Mouse (Mus musculus) spleen, adult 2 months (tissue): Measurements from ENCODE around the gene Nol10. TPM values are rescaled to one million over a fixed set of nuclear protein-coding genes. Genes with fewer than 3 reads are reported as not detected.
"Not testable (repeated sequence)": the region's sequence is repeated elsewhere in the genome, so short reads cannot be mapped to it uniquely, and the experiment has no call there.

Source experiments
- DNase-seq, 2 experiments: peaks; one replicate each; pipeline versions ENCODE4 v3.0.0 to v3.0.0-alpha.2; 2012 to 2021; ENCODE audit warnings: low spot score in 2 of 2, low read depth in 1 of 2
- H3K27ac ChIP-seq: fragments of 200-500 bp; 2 replicates; pipeline ENCODE4 v1.5.1; 2012; ENCODE audit warnings: low read length, inconsistent platforms; ENCODE audit not compliant: insufficient read depth
- H3K27me3 ChIP-seq: fragments of 200-500 bp; 2 replicates; pipeline ENCODE4 v1.6.1; 2012; ENCODE audit warnings: mild to moderate bottlenecking, moderate library complexity, low read length, inconsistent platforms; ENCODE audit not compliant: control insufficient read depth, insufficient read depth
- H3K36me3 ChIP-seq: fragments of 200-500 bp; 2 replicates; pipeline ENCODE4 v1.6.1; 2012; ENCODE audit warnings: mild to moderate bottlenecking, low read length, inconsistent platforms; ENCODE audit not compliant: control insufficient read depth, insufficient read depth
- H3K4me1 ChIP-seq: fragments of 200-500 bp; 2 replicates; pipeline ENCODE4 v1.6.1; 2011; ENCODE audit warnings: inconsistent platforms; ENCODE audit not compliant: control insufficient read depth, insufficient read depth, insufficient read length
- H3K4me3 ChIP-seq: fragments of 200-500 bp; 2 replicates; pipeline ENCODE4 v1.5.1; 2011; ENCODE audit warnings: mild to moderate bottlenecking, inconsistent platforms; ENCODE audit not compliant: insufficient read depth, insufficient read length; ENCODE audit errors: extremely low read depth
- CTCF ChIP-seq: fragments of 200-500 bp; IDR thresholded peaks from 2 replicates; pipeline ENCODE4 v1.5.1; 2011; ENCODE audit warnings: mild to moderate bottlenecking, inconsistent platforms; ENCODE audit not compliant: insufficient read depth, insufficient read length, insufficient replicate concordance; ENCODE audit errors: extremely low read depth
- POLR2A ChIP-seq: fragments of 200-500 bp; IDR thresholded peaks from 2 replicates; pipeline ENCODE4 v1.6.1; 2011; ENCODE audit warnings: low read depth, low read length, inconsistent platforms
- WGBS: fragments of 180-500 bp; shearing (Covaris S2); methylation state at CpG from one replicate; pipeline ENCODE4 v1.1.7; 2018; 5-methylcytosine and 5-hydroxymethylcytosine counted together
- polyA plus RNA-seq: library from polyadenylated mRNA; depleted of rRNA; stranded (reverse); fragments of >200 nt; gene quantifications from 2 replicates; pipeline ENCODE4 v1.2.3, GENCODE M21; 2012

Gene Nol10
- polyA plus RNA-seq, 1 experiment = 3.2 TPM

DNA sequence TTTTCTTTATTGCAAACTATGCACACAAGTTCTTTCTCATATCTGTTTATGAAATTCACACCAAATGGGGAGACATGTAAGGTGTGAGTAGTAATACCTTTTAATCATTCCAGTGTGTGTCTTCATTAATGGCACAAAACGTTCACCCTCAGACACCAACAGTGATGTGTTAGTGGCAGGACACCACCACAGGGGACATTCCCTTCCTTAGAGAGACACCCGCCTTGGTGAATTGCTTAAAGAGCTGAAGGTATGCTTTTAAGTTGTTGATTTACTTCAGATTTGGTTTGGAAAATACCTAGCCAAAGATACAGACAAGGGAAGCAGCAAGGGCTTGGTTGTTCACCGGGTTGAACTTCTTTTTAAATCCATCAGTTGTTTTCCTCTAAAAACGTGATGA, 102.7 kb downstream of the Nol10 start:
- DNase-seq = no peak
- Histone ChIP-seq H3K27ac (no peak overlapping the region), H3K4me3 (no peak overlapping the region), H3K4me1 (peaks cover 2% of the 10 kb centered on the region; the same call in 1 of the 2 replicates), H3K36me3 (no peaks in the 10 kb centered on the region), H3K27me3 (no peaks in the 10 kb centered on the region)
- TF ChIP-seq POLR2A (no peak), CTCF (no peak)
- WGBS = 82% methylated on average over 4 of the region's 4 CpGs

DNA sequence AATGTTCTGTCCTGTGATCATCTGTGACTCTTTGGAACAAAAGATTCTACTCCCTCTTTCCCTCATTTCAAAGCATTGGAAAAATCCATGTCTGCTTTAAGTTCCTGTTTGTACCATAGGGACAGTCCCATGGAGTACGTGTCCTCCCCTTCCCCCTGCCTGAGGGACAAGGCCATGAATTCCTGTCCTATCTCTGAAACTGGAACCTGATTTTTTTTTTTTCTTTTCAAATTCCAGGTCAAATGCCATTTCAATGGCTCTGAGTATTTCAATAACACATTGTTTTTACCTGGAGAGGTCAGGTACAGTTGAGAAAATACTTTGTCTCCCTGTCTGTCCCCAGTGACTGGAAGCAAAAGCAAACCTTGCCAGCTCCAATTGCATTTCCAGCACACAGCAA, 104.0 kb downstream of the Nol10 start:
- Histone ChIP-seq H3K4me1 (peaks cover 2% of the 10 kb centered on the region; the same call in 1 of the 2 replicates), H3K27me3 (no peaks in the 10 kb centered on the region), H3K27ac (no peak overlapping the region), H3K4me3 (no peak overlapping the region), H3K36me3 (no peaks in the 10 kb centered on the region)
- no peak for TF ChIP-seq CTCF
- TF ChIP-seq POLR2A = no peak
- WGBS = 91% methylated on average over 1 of the region's 1 CpGs
- no peak for DNase-seq

DNA sequence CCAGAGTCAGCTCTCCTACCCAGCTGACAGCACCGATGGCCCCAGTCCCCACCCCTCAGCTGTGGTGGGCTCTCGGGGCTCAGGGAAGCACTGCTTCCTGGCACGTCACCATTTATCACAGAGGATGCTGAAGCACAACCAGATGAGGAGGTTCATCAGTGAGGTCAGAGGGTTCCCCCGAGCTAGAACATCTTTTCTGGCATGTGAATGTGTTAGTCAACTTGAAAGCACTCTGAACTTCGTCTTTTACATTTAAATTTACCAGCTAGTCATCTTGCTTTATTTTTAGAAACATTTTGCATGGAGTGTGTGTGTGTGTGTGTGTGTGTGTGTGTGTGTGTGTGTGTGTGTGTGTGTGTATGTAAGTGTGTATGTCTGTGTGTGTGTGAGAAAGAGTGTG, 105.7 kb downstream of the Nol10 start:
- TF ChIP-seq CTCF = no peak
- TF ChIP-seq POLR2A = no peak
- Histone ChIP-seq H3K27me3 (no peaks in the 10 kb centered on the region), H3K4me3 (no peak overlapping the region), H3K36me3 (no peaks in the 10 kb centered on the region), H3K27ac (no peak overlapping the region), H3K4me1 (peaks cover 2% of the 10 kb centered on the region; the same call in 1 of the 2 replicates)
- 46% methylated on average over 5 of the region's 5 CpGs for WGBS
- no peak for DNase-seq

DNA sequence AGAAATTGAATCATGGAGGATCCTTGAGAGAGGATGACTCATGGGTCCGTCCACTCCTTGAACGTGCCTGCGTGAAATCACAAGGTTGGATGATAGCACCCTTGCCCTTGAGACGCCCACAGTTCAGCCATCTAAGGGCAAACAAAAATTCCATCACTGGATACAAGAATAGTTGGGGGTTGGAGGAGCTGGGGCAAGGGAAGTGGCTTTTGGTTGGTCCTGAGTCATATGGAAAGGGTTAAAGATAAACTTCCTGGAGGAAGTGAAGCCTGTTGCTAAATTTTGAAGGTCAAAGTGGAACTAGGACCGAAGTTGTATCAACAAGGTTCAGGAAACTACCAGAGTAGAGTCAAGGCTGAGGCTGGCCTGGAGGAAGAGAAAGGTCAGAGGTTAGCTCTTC, 106.8 kb downstream of the Nol10 start:
- Histone ChIP-seq H3K4me1 (peaks cover 2% of the 10 kb centered on the region; the same call in 1 of the 2 replicates), H3K4me3 (no peak overlapping the region), H3K36me3 (no peaks in the 10 kb centered on the region), H3K27ac (no peak overlapping the region), H3K27me3 (no peaks in the 10 kb centered on the region)
- WGBS = 77% methylated on average over 5 of the region's 5 CpGs
- DNase-seq = no peak
- TF ChIP-seq POLR2A (no peak), CTCF (no peak)

DNA sequence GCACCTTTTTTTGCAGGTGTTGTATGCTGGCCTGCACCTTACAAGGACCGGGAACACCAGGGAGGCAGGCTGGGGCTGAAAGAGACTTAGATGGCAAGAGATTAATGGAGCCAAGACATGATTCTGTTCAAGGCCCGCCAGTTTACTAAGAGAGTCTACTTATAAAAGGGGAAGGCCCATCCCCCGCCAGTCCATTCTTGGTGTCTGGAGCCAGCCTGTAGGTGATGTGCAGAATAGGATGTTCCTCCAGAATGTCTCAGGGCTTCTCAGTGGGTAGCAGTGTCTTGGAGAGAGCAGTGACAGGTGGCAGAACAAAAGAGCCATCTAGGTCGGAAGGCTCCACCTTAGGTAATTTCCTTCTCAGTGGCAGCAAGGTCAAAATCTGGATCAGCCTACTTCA, 111.0 kb downstream of the Nol10 start:
- not testable (repeated sequence) for H3K4me1 ChIP-seq, DNase-seq, H3K27me3 ChIP-seq, H3K4me3 ChIP-seq, H3K36me3 ChIP-seq, H3K27ac ChIP-seq
- 91% methylated on average over 4 of the region's 4 CpGs for WGBS

DNA sequence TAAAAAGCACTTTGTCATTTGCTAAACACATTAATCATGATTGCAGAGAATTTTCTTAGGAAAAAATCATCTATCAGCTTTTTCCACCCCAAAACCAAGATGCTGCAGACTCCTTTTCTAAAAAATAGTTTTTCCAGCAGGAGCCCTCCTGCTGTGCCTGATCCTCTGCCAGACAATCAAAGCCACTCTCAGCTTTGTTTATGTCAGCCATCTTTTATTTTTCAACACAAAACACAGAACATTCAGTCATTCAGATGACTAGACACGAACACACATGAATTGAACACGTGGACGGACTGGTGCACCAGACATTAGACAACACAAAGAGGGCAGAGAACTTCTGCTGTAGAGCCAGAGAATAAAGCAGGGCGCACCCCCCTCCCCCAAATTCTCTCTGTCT, 115.4 kb downstream of the Nol10 start:
- Histone ChIP-seq H3K4me3 (no peak overlapping the region), H3K27me3 (no peaks in the 10 kb centered on the region), H3K4me1 (no peaks in the 10 kb centered on the region), H3K36me3 (no peaks in the 10 kb centered on the region), H3K27ac (no peak overlapping the region)
- TF ChIP-seq POLR2A (no peak), CTCF (no peak)
- no peak for DNase-seq
- WGBS = 94% methylated on average over 4 of the region's 4 CpGs

DNA sequence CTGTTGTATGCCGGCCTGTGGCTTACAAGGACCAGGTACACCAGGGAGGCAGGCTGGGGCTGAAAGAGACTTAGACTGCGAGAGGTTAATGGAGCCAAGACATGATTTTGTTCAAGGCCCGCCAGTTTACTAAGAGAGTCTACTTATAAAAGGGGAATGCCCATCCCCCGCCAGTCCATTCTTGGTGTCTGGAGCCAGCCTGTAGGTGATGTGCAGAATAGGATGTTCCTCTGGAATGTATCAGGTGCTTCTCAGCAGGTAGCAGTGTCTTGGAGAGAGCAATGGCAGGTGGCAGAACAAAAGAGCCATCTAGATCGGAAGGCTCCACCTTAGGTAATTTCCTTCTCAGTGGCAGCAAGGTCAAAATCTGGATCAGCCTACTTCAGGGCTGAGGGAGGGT, 116.3 kb downstream of the Nol10 start:
- not testable (repeated sequence) for H3K36me3 ChIP-seq, H3K27me3 ChIP-seq, H3K4me3 ChIP-seq, H3K4me1 ChIP-seq, H3K27ac ChIP-seq, DNase-seq
- WGBS = 91% methylated on average over 5 of the region's 5 CpGs
